Mouse (Mus musculus): ENCODE data around the gene Ackr4.

- no peak for TF ChIP-seq CTCF (IDR thresholded peaks at IDR 0.05; ENCODE audit: extremely low read depth, insufficient read depth, low read length)
- no peak for TF ChIP-seq POLR2A (IDR thresholded peaks at IDR 0.05; ENCODE audit: extremely low read depth, insufficient read depth, low read length)
These were observed 55.7 kb downstream of the Ackr4 start for GRCm38 (mm10) chr9:104070863-104071604.

All from cortical plate, adult 2 months (tissue).